Mouse (Mus musculus): ENCODE results near the gene Pi4kb. TPM values are rescaled to one million over a fixed set of nuclear protein-coding genes. Genes with fewer than 3 reads are reported as not detected.

The Pi4kb gene
- polyA plus RNA-seq, 2 experiments = 30.4 to 54.7 TPM

- Histone ChIP-seq H3K4me1 (ENCODE audit: control insufficient read depth, insufficient read depth, low read length) (peaks cover 15% of the 10 kb centered on the region), H3K36me3 (ENCODE audit: control insufficient read depth, insufficient read depth, low read length) (peaks cover 49% of the 10 kb centered on the region), H3K27ac (replicated peaks; ENCODE audit: low read depth, low read length) (no peak overlapping the region), H3K9ac (ENCODE audit: low read depth, low read length, severe bottlenecking) (no peak overlapping the region), H3K4me2 (replicated peaks; ENCODE audit: low read depth, low read length, severe bottlenecking) (no peak overlapping the region), H3K4me3 (replicated peaks; ENCODE audit: low read length) (no peak overlapping the region), H3K9me3 (ENCODE audit: control insufficient read depth, low read length) (no peaks in the 10 kb centered on the region), H3K27me3 (ENCODE audit: control insufficient read depth, insufficient read depth, low read length) (no peaks in the 10 kb centered on the region)
- no peak for TF ChIP-seq POLR2A (IDR thresholded peaks at IDR 0.05; ENCODE audit: borderline replicate concordance, extremely low read depth, insufficient read depth, insufficient read length)
- ATAC-seq (ENCODE audit: low FRiP score, low read depth) (no peak), DNase-seq (ENCODE audit: low spot score) (peak; percentile 38)
Observed at GRCm38 (mm10) chr3:94987578-94987977, 13.0 kb downstream of the Pi4kb start.

GRCm38 (mm10) chr3:94989159-94989761 lies 14.7 kb downstream of the Pi4kb start:
- Histone ChIP-seq H3K4me1 (ENCODE audit: control insufficient read depth, insufficient read depth, low read length) (peaks cover 15% of the 10 kb centered on the region), H3K4me2 (replicated peaks; ENCODE audit: low read depth, low read length, severe bottlenecking) (no peak overlapping the region), H3K36me3 (ENCODE audit: control insufficient read depth, insufficient read depth, low read length) (peaks cover 54% of the 10 kb centered on the region), H3K27ac (replicated peaks; ENCODE audit: low read depth, low read length) (peak overlapping the region; percentile 35), H3K9me3 (ENCODE audit: control insufficient read depth, low read length) (no peaks in the 10 kb centered on the region), H3K4me3 (replicated peaks; ENCODE audit: low read length) (no peak overlapping the region), H3K27me3 (ENCODE audit: control insufficient read depth, insufficient read depth, low read length) (no peaks in the 10 kb centered on the region), H3K9ac (ENCODE audit: low read depth, low read length, severe bottlenecking) (no peak overlapping the region)
- 35% methylated on average over 9 of the region's 9 CpGs for WGBS
- no peak for TF ChIP-seq POLR2A (IDR thresholded peaks at IDR 0.05; ENCODE audit: borderline replicate concordance, extremely low read depth, insufficient read depth, insufficient read length)
- peak; percentile 86 for ATAC-seq (ENCODE audit: low FRiP score, low read depth)
- peak; percentile 84 for DNase-seq (ENCODE audit: low spot score)

GRCm38 (mm10) chr3:94996946-94997345 lies 22.4 kb downstream of the Pi4kb start:
- no peak overlapping the region for H3K9ac ChIP-seq (ENCODE audit: low read depth, low read length, severe bottlenecking)
- no peak for TF ChIP-seq POLR2A (IDR thresholded peaks at IDR 0.05; ENCODE audit: borderline replicate concordance, extremely low read depth, insufficient read depth, insufficient read length)

GRCm38 (mm10) chr3:95002569-95002968 lies 28.0 kb downstream of the Pi4kb start:
- Histone ChIP-seq H3K9me3 (ENCODE audit: control insufficient read depth, low read length) (no peaks in the 10 kb centered on the region), H3K4me1 (ENCODE audit: control insufficient read depth, insufficient read depth, low read length) (no peaks in the 10 kb centered on the region), H3K36me3 (ENCODE audit: control insufficient read depth, insufficient read depth, low read length) (peaks cover 96% of the 10 kb centered on the region), H3K27ac (replicated peaks; ENCODE audit: low read depth, low read length) (no peak overlapping the region), H3K4me2 (replicated peaks; ENCODE audit: low read depth, low read length, severe bottlenecking) (no peak overlapping the region), H3K27me3 (ENCODE audit: control insufficient read depth, insufficient read depth, low read length) (no peaks in the 10 kb centered on the region), H3K4me3 (replicated peaks; ENCODE audit: low read length) (no peak overlapping the region), H3K9ac (ENCODE audit: low read depth, low read length, severe bottlenecking) (no peak overlapping the region)
- no peak for DNase-seq (ENCODE audit: low spot score)
- ATAC-seq (ENCODE audit: low FRiP score, low read depth) = no peak
- 89% methylated on average over 4 of the region's 4 CpGs for WGBS
- TF ChIP-seq POLR2A (IDR thresholded peaks at IDR 0.05; ENCODE audit: borderline replicate concordance, extremely low read depth, insufficient read depth, insufficient read length) = no peak

More at GRCm38 (mm10) chr3:94996946-94997345, 22.4 kb downstream of the Pi4kb start:
- 42% methylated on average over 2 of the region's 2 CpGs for WGBS
- 0 out of 2 replicates have a peak, but pooled peaks have one; percentile 27 for ATAC-seq (ENCODE audit: low FRiP score, low read depth)
- peak; percentile 89 for DNase-seq (ENCODE audit: low spot score)
- no peaks in the 10 kb centered on the region for H3K9me3 ChIP-seq (ENCODE audit: control insufficient read depth, low read length)
- peaks cover 97% of the 10 kb centered on the region for H3K36me3 ChIP-seq (ENCODE audit: control insufficient read depth, insufficient read depth, low read length)
- no peaks in the 10 kb centered on the region for H3K27me3 ChIP-seq (ENCODE audit: control insufficient read depth, insufficient read depth, low read length)
- H3K4me1 ChIP-seq (ENCODE audit: control insufficient read depth, insufficient read depth, low read length) = no peaks in the 10 kb centered on the region
- no peak overlapping the region for H3K4me2 ChIP-seq (replicated peaks; ENCODE audit: low read depth, low read length, severe bottlenecking)
- no peak overlapping the region for H3K4me3 ChIP-seq (replicated peaks; ENCODE audit: low read length)
- H3K27ac ChIP-seq (replicated peaks; ENCODE audit: low read depth, low read length) = no peak overlapping the region

- H3K27me3 ChIP-seq (ENCODE audit: control insufficient read depth, insufficient read depth, low read length) = no peaks in the 10 kb centered on the region
- no peaks in the 10 kb centered on the region for H3K4me1 ChIP-seq (ENCODE audit: control insufficient read depth, insufficient read depth, low read length)
- ATAC-seq (ENCODE audit: low FRiP score, low read depth) (no peak), DNase-seq (ENCODE audit: low spot score) (no peak)
- H3K4me3 ChIP-seq (replicated peaks; ENCODE audit: low read length) = no peak overlapping the region
- no peak for TF ChIP-seq POLR2A (IDR thresholded peaks at IDR 0.05; ENCODE audit: borderline replicate concordance, extremely low read depth, insufficient read depth, insufficient read length)
- peaks cover 96% of the 10 kb centered on the region for H3K36me3 ChIP-seq (ENCODE audit: control insufficient read depth, insufficient read depth, low read length)
- no peak overlapping the region for H3K27ac ChIP-seq (replicated peaks; ENCODE audit: low read depth, low read length)
- H3K9ac ChIP-seq (ENCODE audit: low read depth, low read length, severe bottlenecking) = no peak overlapping the region
- no peaks in the 10 kb centered on the region for H3K9me3 ChIP-seq (ENCODE audit: control insufficient read depth, low read length)
- H3K4me2 ChIP-seq (replicated peaks; ENCODE audit: low read depth, low read length, severe bottlenecking) = no peak overlapping the region
Observed at GRCm38 (mm10) chr3:95003273-95003672, 28.7 kb downstream of the Pi4kb start.

All from limb, embryonic 14.5 days (tissue).